Mouse (Mus musculus): Measurements from ENCODE around the gene Acsm2. TPM values are rescaled to one million over a fixed set of nuclear protein-coding genes. Genes with fewer than 3 reads are reported as not detected.

Acsm2 gene
- total and polyA plus RNA-seq, 3 experiments = not detected

DNA sequence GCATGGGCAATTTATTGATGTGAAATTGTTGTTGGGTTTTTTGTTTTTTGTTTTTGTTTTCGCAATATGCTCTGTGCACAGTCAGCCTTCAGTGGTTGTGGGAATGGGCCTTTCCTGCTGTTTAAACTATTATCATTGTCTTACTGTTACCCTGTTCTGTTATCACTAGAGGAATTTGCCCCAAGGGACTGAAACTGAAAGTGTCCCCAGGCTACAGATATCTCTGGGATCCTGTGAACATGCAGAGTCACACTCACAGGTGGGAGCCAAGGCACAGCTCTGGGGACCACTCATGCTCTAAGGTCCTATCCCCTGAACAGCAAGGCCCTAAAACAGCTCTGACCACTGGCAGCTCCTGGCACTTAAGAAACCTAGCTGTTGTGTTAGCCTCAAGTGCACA is 27.0 kb upstream of the Acsm2 start:
- 77% methylated on average over 1 of the region's 1 CpGs for whole genome bisulfite sequencing
- H3K27me3 ChIP-seq (ENCODE audit: control insufficient read depth, insufficient read depth, low read length) = no peaks in the 10 kb centered on the region
- no peak overlapping the region for H3K27ac ChIP-seq
- intact Hi-C loops (cut with DNase I) = no loop called here
- no peaks in the 10 kb centered on the region for H3K4me1 ChIP-seq (ENCODE audit: control insufficient read depth, insufficient read depth, low read length)
- no peaks in the 10 kb centered on the region for H3K36me3 ChIP-seq (ENCODE audit: control insufficient read depth, insufficient read depth, low read length)
- no peak for TF ChIP-seq EP300 (IDR thresholded peaks at IDR 0.05; ENCODE audit: insufficient read depth, low read depth, low read length)
- no peak for TF ChIP-seq CTCF (IDR thresholded peaks at IDR 0.05)
- no peak for TF ChIP-seq POLR2A (IDR thresholded peaks at IDR 0.05; ENCODE audit: insufficient read depth, low read depth, low read length)
- no peak overlapping the region for H3K9ac ChIP-seq (ENCODE audit: low read depth, low read length)
- H3K79me2 ChIP-seq (replicated peaks; ENCODE audit: control insufficient read depth, insufficient read depth, low read length) = no peaks in the 10 kb centered on the region
- H3K4me3 ChIP-seq = no peak overlapping the region
- no peak for DNase-seq

DNA sequence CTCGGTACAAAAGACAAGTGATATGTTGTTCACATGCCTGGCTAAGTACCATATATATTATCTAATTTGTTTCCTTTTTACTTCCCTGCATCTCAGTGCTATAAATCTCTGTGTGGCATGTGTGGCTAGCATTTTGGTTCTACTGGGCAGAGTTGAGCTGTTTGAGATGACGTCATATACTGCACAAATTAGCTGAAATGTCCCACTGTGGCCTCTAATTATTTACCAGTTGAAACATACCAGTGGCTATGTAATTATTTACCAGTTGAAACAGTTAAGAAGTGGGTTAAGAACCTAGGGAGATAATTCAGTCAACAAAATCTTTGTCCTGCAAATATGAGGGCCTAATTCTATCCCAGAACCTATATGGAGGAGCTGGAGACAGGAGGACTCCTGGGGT is 26.6 kb upstream of the Acsm2 start:
- no peaks in the 10 kb centered on the region for H3K4me1 ChIP-seq (ENCODE audit: control insufficient read depth, insufficient read depth, low read length)
- WGBS = 61% methylated on average over 2 of the region's 2 CpGs
- no peaks in the 10 kb centered on the region for H3K27me3 ChIP-seq (ENCODE audit: control insufficient read depth, insufficient read depth, low read length)
- H3K9ac ChIP-seq (ENCODE audit: low read depth, low read length) = no peak overlapping the region
- intact Hi-C loops (cut with DNase I) = no loop called here
- DNase-seq = no peak
- no peak overlapping the region for H3K27ac ChIP-seq
- no peak overlapping the region for H3K4me3 ChIP-seq
- TF ChIP-seq EP300 (IDR thresholded peaks at IDR 0.05; ENCODE audit: insufficient read depth, low read depth, low read length) (no peak), CTCF (IDR thresholded peaks at IDR 0.05) (no peak), POLR2A (IDR thresholded peaks at IDR 0.05; ENCODE audit: insufficient read depth, low read depth, low read length) (no peak)
- H3K79me2 ChIP-seq (replicated peaks; ENCODE audit: control insufficient read depth, insufficient read depth, low read length) = no peaks in the 10 kb centered on the region
- no peaks in the 10 kb centered on the region for H3K36me3 ChIP-seq (ENCODE audit: control insufficient read depth, insufficient read depth, low read length)

DNA sequence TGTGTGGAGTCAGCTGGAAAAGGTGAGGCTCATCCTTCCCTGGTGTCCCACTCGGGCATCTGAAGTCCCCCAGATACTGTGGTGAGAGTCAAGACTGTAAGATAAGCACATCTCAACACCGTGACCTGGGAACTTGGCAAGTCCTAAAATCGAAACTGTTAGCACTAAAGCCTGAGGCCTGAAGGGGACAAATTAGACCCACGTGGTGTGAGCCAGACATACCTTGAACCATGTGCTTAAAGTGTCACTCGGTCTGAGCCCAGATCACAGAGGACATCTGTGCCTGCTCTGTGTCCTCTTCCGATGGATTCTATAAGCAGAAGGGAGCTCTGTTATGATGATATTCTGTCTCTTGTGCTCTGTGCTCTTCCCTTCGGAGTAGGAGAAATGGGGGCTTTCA is 25.5 kb upstream of the Acsm2 start:
- no peaks in the 10 kb centered on the region for H3K36me3 ChIP-seq (ENCODE audit: control insufficient read depth, insufficient read depth, low read length)
- no peak for TF ChIP-seq POLR2A (IDR thresholded peaks at IDR 0.05; ENCODE audit: insufficient read depth, low read depth, low read length)
- no peak for TF ChIP-seq EP300 (IDR thresholded peaks at IDR 0.05; ENCODE audit: insufficient read depth, low read depth, low read length)
- TF ChIP-seq CTCF (IDR thresholded peaks at IDR 0.05) = no peak
- no peak overlapping the region for H3K27ac ChIP-seq
- no peaks in the 10 kb centered on the region for H3K79me2 ChIP-seq (replicated peaks; ENCODE audit: control insufficient read depth, insufficient read depth, low read length)
- H3K9ac ChIP-seq (ENCODE audit: low read depth, low read length) = no peak overlapping the region
- H3K4me3 ChIP-seq = no peak overlapping the region
- H3K27me3 ChIP-seq (ENCODE audit: control insufficient read depth, insufficient read depth, low read length) = no peaks in the 10 kb centered on the region
- WGBS = 58% methylated on average over 7 of the region's 7 CpGs
- DNase-seq = no peak
- intact Hi-C loops (cut with DNase I) = no loop called here
- H3K4me1 ChIP-seq (ENCODE audit: control insufficient read depth, insufficient read depth, low read length) = no peaks in the 10 kb centered on the region

DNA sequence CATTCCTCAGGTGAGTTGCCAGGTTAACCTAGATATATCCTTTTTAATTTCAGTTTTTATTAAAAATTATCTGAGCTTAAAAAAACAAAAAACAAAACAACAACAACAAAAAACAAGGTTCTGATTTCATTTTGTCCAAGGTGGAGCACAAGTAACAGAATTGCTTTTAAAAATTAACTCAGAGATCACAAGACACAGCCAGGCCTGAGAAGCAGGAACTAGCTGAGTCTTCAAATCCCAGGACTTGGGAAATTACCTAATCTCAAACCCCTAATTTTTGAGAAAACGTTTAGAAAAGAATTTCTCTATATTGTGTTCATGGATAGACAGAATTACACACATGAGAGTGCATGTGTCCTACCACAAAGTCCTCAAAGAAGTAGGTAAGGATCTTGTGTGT is 21.2 kb upstream of the Acsm2 start:
- Histone ChIP-seq H3K4me1 (ENCODE audit: control insufficient read depth, insufficient read depth, low read length) (no peaks in the 10 kb centered on the region), H3K9ac (ENCODE audit: low read depth, low read length) (no peak overlapping the region), H3K79me2 (replicated peaks; ENCODE audit: control insufficient read depth, insufficient read depth, low read length) (no peaks in the 10 kb centered on the region), H3K27ac (no peak overlapping the region), H3K36me3 (ENCODE audit: control insufficient read depth, insufficient read depth, low read length) (no peaks in the 10 kb centered on the region), H3K4me3 (no peak overlapping the region), H3K27me3 (ENCODE audit: control insufficient read depth, insufficient read depth, low read length) (no peaks in the 10 kb centered on the region)
- WGBS = 35% methylated on average over 1 of the region's 1 CpGs
- TF ChIP-seq POLR2A (IDR thresholded peaks at IDR 0.05; ENCODE audit: insufficient read depth, low read depth, low read length) (no peak), CTCF (IDR thresholded peaks at IDR 0.05) (no peak), EP300 (IDR thresholded peaks at IDR 0.05; ENCODE audit: insufficient read depth, low read depth, low read length) (no peak)
- intact Hi-C loops (cut with DNase I) = no loop called here
- DNase-seq = no peak

DNA sequence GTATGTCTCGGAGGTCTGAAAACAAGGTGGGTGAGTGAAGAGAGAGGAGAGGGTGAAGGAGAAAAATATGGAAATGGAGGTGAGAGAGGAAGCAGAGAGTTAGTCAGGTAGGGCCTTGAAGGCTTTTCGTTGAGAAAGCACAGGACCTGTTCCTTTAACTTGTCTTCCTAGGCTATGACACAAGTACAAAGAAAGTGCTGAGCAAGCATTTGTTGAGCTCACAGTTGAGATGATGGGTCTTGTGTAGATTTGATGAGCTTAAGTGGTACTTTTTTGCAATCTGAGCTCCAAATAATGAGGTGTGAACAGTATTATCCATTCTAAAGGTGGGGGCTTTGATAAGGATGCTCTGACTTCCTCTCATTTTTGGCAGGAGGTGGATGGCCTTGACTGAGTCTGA is 19.8 kb upstream of the Acsm2 start:
- WGBS = 62% methylated on average over 2 of the region's 2 CpGs
- no peak for TF ChIP-seq POLR2A (IDR thresholded peaks at IDR 0.05; ENCODE audit: insufficient read depth, low read depth, low read length)
- TF ChIP-seq EP300 (IDR thresholded peaks at IDR 0.05; ENCODE audit: insufficient read depth, low read depth, low read length) = no peak
- TF ChIP-seq CTCF (IDR thresholded peaks at IDR 0.05) = no peak

DNA sequence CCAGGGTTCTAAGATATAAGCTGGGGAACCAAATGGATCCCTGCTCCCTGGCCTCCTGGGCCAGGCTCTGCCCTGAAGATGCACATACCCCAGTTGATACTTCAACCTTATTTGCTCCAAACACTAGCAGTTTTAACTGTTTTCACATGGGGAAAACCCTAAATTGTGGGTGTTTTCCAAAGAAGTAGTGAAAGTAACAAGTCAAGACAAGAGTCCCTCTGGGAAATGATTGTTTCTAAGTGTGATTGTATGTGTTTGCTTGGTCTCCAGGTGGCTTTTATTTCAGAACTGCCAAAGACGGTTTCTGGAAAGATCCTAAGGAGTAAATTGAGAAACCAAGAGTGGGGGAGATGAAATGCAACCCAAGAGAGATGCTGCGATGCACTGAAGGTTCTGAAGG is 11.7 kb upstream of the Acsm2 start:
- Histone ChIP-seq H3K79me2 (replicated peaks; ENCODE audit: control insufficient read depth, insufficient read depth, low read length) (no peaks in the 10 kb centered on the region), H3K9ac (ENCODE audit: low read depth, low read length) (no peak overlapping the region), H3K36me3 (ENCODE audit: control insufficient read depth, insufficient read depth, low read length) (no peaks in the 10 kb centered on the region), H3K27ac (no peak overlapping the region), H3K4me1 (ENCODE audit: control insufficient read depth, insufficient read depth, low read length) (no peaks in the 10 kb centered on the region), H3K27me3 (ENCODE audit: control insufficient read depth, insufficient read depth, low read length) (no peaks in the 10 kb centered on the region), H3K4me3 (no peak overlapping the region)
- intact Hi-C loops (cut with DNase I) = no loop called here
- TF ChIP-seq POLR2A (IDR thresholded peaks at IDR 0.05; ENCODE audit: insufficient read depth, low read depth, low read length) (no peak), EP300 (IDR thresholded peaks at IDR 0.05; ENCODE audit: insufficient read depth, low read depth, low read length) (no peak)
- no peak for DNase-seq
- 64% methylated on average over 2 of the region's 2 CpGs for WGBS

More for the DNA sequence above, 19.8 kb upstream of the Acsm2 start:
- no peak for DNase-seq
- H3K4me3 ChIP-seq = no peak overlapping the region
- H3K27ac ChIP-seq = no peak overlapping the region
- no peak overlapping the region for H3K9ac ChIP-seq (ENCODE audit: low read depth, low read length)
- H3K4me1 ChIP-seq (ENCODE audit: control insufficient read depth, insufficient read depth, low read length) = no peaks in the 10 kb centered on the region
- intact Hi-C loops (cut with DNase I) = no loop called here
- H3K79me2 ChIP-seq (replicated peaks; ENCODE audit: control insufficient read depth, insufficient read depth, low read length) = no peaks in the 10 kb centered on the region
- H3K27me3 ChIP-seq (ENCODE audit: control insufficient read depth, insufficient read depth, low read length) = no peaks in the 10 kb centered on the region
- H3K36me3 ChIP-seq (ENCODE audit: control insufficient read depth, insufficient read depth, low read length) = no peaks in the 10 kb centered on the region

Data from heart, adult 2 months (tissue).